Mouse (Mus musculus): ENCODE data around the gene Enpp5. TPM values are rescaled to one million over a fixed set of nuclear protein-coding genes. Genes with fewer than 3 reads are reported as not detected.

Enpp5 gene
- polyA plus RNA-seq (2017; shearing (Covaris generic)): 1 to 10 TPM; 3.8 to 5.5 TPM

DNA sequence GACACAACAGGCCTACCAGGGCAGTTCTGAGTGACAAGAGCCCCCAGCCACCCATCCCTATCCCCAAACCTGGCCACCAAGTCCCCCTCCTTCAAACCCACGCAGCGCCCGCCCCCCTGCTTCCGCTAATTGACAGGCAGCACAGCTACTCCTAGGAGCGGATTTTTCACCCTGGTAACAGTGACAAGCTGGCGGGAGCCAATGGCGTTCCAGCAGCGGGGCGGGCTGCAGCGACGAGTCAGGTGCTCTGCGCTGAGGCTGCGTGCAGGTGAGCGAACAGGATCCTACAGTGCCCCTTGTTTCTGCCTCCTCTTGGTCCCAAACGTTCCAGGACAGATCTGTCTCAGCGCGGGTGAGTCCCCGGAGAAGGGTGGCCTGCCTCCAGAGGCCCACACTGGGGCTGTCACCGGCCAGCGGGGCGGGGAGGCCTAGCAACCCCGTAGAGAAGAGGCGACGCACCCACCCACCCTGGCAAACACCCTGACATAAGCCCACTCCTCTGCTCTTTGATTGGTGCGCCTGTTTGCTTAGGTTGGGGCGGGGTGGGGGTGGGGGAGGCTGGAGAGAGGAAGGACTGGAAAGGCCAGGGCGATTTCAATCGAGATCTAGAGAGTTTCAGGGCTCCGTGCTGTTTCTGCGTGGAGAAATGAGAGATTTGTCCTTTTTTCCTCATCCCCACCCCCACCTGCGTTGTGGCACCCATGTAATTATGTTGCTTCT is at the start of gene Enpp5:
Gene Enpp5 (plus strand): TSS at position 183 of the 720 bp plus-strand sequence.
- ATAC-seq: peak; percentile 95

DNA sequence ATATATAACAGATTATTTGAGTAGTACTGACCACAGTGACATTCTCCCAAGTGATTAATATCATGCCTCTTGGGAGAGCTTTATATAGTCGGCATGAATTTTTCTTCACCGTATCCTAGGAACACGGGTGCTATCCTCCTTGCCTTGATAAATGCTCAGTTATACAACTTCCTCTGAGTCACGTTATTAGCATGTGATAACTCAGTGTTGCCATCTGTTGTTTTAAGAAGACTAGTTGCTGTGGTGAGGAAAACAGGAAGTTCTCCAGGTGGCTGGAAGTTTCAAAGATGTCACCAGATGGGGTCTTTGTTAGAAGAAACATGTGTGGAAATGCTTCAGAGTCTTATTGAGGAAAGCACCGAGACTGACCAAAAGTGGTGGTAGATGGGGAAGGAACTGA is 49.0 kb upstream of the Enpp5 start:
- ATAC-seq: no peak

DNA sequence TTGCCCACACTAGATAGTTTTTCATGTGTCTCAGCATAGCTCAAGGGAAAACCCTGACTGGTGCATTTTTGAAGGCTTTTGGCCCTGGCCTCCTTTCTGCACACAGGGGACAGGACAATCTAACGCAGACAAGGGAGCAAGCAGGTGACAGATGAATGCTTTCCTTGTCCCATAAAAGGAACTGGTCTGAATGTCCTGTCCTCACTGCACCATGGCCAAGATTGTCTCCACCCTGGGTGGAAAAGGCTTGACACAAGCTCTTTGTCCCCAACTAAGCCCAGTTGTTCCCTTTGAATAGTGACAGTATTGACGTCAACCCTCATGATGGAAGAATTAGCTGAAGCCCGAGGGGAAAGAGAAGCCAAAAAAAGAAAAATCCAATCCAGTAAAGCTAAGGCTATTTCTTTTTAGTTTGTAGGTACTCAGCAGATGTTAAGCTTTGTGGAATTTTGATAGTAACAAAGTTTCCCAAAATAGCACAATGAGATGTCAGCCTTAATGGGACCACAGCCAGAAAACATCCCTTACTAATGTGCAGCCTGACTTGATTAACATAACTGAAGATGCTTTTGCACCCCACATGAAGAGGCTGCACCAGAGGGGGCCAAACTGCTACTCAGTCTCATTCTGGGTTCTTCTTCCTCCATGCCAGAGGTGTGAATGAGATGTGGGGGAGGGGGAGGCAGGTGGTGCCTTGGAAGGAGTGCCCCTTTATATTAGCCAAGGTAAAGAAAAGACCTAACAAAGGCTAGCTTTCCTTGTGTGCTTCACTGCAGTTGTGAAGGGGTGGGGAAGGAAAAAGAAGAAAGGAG is 47.6 kb upstream of the Enpp5 start:
- ATAC-seq: no peak

DNA sequence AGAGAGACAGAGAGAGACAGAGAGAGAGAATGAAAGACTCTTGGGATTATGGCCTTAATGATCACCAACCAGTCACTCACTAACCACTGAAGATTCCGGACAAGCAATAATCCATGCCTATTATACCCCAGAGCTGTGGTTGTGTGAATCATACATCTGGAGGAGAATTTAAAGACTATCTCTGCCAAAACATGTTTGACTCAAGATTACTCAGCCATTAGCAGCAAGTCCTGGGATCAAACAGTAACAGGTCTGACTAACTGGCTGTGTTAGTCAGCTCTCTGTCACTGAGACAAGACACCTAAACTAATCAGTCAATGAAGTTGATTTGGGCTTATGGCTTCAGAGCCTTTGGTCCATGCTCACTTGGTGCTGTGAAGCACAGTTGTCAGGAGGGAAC is 43.6 kb upstream of the Enpp5 start:
- ATAC-seq: no peak

DNA sequence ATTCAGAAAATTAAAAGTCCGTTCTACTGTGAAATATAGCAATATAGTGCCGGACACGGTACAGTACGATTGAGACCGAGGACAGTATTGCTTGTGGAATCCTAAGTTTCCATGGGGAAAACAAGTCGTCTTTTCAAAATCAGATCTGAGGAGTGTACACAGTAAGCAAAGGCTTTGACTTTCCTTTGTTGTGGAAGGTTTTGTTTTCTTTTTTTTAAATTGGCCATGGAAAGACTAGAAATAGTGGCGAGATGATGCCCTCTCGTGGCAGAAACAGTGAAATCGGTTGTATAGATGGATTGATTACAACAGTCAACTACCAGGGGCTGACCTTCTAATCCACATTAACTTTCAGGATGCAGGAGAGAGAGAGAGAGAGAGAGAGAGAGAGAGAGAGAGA is 40.0 kb upstream of the Enpp5 start:
- ATAC-seq: no peak

DNA sequence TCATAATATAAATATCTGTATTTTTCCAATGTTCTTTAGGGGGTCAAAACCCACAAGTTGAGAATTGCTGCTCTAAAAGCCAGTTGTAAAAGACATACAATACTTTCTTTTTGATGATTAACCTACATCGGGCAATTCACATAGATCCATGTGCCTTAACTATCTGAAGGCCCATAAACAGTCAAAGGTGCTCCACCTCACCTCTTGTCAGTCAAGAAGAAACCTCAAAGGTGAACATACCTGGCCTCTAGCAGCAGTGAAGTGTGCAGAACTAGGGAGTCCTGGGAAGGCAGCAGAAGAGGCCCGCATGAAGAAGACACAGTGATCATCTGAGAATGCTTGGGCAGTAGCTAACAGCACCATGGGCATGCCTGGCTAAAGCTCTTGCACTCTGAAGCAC is 38.2 kb upstream of the Enpp5 start:
- no peak for ATAC-seq

DNA sequence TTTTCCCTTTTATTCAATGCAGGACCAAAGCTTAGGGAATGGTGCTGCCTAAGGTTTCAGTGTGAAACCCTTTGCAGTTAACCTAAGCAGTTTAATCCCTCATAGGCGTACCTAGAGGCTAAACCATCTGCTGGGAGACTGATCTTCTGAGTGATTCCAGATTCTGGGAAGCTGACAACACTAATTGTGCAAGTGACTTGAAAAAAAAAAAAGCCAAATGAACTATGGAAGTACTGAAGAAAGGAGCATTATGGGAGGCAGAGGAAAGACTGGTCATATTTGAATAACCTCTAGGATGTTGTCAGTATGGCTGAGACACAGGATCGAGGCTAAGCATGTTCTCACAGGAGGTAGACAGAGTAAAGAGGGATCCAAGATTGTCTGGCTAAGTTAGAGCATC is 36.3 kb upstream of the Enpp5 start:
- ATAC-seq: no peak

DNA sequence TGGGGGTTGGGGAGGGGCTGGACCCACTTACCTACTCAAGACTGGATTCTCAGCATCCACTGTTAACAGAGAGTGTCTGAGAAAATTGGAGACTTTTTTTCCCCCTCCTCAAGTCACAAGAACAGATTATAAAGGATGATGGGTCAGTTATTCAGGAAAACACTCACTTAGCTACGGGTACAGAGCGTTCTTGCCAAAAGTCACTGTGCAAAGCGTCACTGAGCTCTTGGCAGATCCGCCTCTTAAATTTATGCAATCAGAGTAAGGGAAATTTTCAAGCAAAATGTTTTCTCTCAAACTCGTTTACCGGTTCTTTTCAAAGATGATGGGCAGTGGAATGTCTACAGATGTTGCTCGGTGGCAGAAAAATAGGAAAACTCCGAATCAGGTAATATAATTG is 35.8 kb upstream of the Enpp5 start:
- ATAC-seq: no peak

DNA sequence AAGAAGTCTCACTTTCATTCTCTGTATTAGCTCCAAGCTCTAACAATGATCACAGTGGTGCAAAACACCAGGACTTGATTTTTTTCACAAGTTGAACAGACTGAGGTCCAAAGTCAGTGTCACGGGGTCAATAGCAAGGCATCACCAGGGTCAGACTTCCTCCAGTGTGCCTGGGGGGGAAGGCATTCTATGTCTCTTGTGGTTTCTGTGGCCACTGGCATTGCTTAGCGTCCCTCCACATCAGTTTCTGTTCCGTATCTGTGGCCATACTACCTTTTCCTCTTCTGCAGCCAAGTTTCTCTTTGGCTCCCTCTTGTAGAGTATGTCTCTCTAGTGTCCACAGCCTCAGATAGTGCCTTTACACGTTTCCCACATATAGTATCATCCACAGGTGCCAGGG is 25.2 kb upstream of the Enpp5 start:
- ATAC-seq: no peak

DNA sequence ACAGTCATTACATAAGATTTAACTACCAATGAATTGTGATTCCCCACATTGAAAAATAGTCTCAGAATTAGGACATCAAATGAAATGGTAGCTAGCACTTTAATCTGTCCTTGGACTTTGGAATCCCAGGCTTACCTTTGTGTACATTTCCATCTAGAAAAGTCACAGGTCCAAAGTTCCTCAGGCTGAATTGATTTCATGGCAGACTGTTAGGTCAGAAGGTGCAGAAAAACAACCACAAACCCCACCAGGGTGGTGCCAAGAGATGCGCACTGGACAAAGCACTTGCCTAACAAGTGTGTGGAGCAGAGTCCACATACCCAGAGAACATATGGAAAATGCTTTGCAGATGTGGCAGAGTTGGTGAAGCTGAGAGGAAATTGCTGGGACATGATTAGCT is 21.5 kb upstream of the Enpp5 start:
- ATAC-seq: no peak

DNA sequence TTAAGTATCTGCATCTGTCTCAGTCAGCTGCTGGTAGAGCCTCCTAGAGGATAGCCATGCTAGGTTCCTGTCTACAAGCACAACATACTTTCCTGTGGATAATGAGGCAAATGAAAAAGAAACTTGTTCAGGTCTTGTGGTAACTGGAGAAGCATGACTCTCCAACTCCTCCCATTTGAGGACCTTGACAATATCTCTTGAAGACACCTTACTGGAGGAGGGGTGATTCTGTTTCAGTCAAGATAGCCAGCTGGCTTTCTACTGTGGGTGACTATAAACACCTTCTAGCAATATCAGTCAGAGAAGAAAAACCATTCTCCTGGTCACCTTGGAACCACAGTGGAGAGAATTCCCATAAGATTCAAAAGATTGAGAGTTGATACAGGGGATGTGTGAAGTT is 20.5 kb upstream of the Enpp5 start:
- ATAC-seq: no peak

DNA sequence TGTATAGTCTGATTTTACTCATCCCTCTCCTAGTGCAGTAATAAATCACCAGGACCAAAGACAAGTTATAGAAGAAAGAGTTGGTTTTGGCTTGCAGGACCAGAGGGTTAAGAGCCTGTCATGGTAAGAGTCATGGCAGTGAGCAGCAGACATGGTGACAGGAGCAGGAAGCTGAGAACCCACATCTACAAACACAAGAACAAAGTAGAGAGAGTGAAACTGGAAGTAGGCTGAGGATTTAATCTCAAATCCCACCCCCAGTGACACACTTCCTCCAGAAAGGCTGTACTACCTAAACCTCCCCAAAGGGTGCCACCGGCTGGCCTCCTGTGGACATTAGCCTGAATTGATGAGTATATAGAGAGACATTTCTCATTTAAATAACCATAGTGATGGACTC is 17.8 kb upstream of the Enpp5 start:
- no peak for ATAC-seq

DNA sequence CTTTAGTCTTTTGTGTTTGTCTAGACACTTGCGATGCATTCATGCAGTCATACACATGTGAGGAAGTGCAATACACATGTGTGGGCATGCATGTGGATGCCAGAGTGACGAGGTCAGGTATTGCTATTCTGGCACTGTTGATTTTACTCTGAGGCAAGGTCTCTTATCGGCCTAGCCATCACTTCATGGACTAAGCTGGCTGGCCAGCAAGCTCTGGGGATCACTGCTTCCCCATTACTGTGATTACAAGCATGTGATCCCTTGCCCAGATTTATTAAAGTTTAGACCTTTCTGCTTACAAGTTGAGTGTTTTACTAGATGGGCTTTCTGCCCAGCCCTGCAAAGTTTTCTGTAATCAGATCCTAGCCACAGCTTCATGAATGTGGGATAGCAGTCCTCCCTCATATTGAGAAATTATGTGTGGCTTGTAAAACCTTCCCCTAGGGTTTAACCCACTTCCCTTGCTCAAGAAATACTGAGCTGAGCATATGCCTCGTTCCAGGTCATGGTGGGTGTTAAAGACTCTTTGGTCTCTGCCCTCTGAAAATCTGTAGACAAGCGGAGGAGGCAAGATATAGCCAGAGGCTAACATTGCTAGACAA is 17.2 kb upstream of the Enpp5 start:
- ATAC-seq: no peak

DNA sequence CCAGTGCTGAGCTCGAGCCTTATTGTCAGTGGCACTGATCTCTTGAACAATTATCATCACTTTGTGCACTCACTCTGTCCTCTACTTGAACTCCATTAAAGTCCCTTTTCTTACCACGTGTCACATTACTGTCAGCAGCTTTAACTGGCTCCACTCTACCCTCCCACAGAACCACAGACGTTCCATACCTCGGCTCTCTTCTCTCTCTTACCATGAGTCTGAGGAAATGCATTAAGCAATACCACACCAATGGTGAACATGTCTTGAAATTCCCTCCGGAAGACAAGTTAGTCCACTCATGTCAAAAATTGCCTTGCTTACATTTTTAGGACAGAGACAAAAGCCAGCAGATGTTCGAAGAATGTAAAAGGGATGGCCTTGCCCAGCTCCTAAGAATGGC is 9.7 kb upstream of the Enpp5 start:
- no peak for ATAC-seq

DNA sequence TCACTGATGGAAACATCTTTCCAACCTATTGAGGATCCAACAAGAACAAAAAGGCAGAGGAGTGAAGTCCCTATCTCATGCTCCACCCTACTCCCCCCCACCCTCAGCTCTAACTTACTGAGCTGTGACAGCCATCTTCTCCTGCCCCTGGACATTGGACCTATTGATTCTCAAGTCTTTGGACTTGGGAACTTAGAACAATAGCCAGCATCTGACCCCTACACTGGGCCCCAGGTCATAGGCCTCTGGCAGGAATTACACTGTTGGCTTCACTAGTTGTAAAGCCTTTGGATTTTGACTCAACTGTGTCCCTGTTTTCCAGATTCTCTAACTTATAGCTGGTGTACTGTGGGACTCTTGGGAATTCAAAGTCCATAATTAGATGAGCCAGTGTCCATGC is 6.9 kb upstream of the Enpp5 start:
- ATAC-seq: no peak

DNA sequence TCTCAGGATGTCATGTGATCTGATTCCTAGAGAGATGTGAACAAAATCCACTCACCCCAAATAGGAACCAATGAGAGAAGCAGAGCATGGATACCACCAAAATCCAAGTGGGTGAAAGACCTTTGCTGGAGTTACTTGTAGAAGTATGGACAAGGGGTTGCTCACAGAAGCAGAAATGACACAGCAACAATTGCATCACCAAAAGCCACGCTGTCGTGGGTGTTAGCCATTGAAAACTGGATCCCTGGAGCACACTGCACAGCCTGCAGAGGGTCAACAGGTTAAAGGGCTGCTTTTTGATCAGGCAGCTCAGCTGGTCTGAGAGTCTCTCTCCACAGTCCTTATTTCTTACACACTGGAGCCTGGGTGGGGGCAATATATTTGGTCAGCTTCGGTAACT is 3.0 kb upstream of the Enpp5 start:
- no peak for ATAC-seq

DNA sequence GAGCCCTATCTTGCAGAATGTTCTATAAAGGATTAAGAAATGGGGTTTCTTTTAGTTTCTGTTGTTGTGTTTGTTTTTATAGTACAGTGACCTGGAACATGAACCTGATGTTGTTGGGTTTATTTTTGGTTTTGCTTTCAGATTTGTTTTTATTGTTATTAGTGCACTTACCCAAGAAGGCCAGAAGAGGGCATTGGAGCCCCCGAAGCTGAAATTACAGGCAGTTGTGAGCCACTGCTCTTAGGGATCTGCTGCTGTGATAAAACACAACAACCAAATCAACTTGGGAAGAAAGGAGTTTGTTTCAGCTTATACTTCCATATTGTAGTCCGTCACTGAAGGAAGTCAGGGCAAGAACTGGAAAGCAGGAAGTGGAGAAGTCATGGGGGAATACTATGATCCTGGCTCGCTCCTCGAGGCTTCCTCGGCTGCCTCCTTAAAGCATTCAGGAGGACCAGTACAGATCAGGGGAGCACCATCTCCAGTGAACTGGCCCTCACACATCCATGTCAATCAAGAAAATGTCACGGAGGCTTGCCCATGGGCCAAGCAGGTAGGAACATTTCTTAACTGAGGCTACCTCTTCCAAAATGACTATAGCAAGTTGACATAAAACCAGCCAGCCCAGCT is 2.4 kb upstream of the Enpp5 start:
- peak; percentile 62 for ATAC-seq

DNA sequence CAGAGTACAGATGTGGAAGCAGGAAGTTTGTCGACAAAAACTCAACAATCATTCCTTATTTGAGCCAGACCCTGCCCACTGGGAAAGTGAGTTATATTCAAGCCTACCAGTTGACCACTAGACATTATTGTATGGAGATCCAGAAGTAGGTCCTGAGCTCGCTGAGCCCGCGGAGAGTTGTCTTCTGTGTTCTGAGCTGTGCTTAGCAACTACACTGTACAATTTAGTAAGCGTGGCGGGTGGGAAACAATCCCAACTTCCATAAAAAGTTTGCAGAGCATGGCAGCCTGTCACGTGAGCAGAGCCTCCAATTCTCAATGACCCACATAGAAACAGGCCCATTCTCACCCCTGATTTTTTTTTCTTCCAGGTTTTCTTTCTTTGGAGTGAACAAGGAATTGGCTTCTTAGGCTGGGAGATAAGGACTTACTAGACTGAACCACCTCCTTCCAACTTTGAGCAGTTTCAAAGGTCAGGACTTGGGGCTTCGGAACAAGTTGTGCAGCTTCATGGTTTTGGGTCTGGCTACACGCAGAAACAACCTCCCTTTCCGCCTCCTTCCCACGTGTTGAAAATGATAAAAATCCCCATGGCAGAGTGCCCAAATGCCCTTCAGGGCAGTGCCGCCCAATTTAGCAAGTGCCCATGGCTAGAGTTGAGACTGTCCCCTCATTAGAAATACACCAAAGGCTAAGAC is 1.3 kb upstream of the Enpp5 start:
- ATAC-seq: no peak

DNA sequence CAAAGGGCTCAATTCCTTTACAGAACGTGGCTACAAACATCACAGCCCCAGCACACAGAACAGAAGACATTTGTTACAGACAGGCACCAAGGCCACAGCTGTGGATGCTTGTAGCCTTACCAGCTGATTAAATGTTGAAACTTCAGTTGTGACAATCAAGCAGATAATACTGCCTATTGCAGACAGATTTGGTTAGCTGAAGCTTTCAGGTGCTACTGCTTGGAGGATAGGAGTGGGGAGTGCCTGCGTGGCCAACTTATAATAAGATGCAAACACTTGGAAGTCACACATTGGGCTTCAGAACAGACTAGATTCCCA is 811 bp upstream of the Enpp5 start:
- ATAC-seq: no peak

DNA sequence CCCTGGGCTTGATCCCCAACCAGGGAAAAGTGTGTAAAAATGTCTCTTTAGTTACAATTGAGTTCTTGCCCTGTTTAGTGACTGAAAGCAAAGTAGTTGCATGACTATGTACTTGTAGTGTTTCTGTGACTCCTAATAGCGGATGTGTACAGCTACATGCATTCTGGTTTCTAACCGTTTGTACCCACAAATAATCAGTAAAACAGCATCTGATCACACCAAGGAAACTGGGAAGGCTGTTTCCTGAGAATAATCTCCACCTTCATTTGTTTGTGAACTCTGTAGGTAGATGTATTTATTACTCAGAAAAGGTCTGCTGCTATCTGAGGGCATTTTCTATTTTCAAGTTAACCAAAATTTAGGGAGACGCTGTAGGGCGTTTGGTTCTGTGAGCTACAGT is 4.5 kb downstream of the Enpp5 start:
- no peak for ATAC-seq

DNA sequence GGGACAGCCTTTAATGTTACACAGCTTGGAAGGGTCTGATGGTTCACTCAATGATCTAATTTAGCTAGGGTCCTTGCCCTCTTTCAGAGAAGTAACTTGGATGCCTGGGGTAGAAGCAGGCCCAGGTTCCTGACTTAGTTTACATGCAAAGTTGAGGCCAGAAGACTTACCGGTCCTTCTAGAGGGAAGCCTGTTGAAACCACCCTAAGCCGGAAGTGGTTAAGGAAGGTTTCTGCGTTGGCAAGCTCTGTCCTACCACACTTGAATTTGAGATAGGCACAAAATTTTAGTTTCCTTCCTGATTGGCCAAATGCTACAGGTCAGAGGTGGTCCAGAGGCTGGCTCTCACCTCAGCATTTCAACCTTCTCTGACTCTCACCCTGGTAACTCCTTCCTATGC is 9.6 kb downstream of the Enpp5 start:
- no peak for ATAC-seq

DNA sequence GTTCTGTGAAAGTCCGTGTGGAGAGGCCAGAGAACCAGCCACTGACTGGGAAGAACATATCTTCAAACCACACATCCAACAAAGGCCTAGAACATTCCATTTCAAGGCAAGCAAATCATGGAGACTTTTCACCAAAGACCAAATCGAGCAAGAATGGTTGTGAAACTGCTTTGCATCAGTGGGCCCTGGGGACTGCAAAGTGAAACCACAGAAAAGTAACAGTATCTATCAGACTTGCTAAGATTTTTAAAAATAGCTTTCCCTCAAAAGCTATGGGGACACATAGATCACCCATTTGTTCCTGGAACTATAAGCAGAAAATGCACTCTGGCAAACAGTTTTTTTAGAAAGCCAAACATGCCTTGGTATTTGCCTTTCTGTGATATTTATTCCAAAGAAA is 12.3 kb downstream of the Enpp5 start:
- ATAC-seq: no peak

DNA sequence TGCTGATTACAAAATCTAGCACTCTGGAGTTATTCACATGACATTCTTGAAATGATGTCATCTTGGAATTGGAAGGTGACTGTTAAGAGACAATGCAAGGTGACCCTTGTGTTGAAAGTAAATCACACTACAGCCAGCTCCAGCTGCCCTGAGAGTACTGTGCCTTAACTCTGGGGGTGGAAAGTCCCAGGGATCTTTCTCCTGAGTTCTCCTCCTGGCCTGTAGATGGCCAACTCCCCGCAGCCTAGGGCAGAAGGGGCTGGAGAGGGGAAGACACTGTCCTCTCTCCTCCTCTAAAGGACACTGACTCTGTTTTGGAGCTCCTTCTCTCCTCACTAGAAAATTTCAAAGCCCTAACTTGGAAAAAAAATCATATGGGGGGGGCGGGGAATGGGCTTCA is 12.9 kb downstream of the Enpp5 start:
- no peak for ATAC-seq

Measured in activated CD4-positive, CD25-positive, alpha-beta regulatory T cell, adult 4 months (primary cell).